Mouse (Mus musculus) layer of hippocampus, adult 2 months (tissue): ENCODE measurements around the gene Bpi. TPM values are rescaled to one million over a fixed set of nuclear protein-coding genes. Genes with fewer than 3 reads are reported as not detected.

ENCODE experiments used
- DNase-seq, 2 experiments: peaks; one replicate each; pipeline ENCODE4 v3.0.0; 2022; ENCODE audit warnings: low spot score in 2 of 2
- H3K27ac ChIP-seq: fragments of 200-600 bp; 2 replicates; pipeline ENCODE4 v1.8.1; 2022
- H3K4me3 ChIP-seq: fragments of 200-600 bp; 2 replicates; pipeline ENCODE4 v1.8.1; 2022; ENCODE audit warnings: mild to moderate bottlenecking
- CTCF ChIP-seq: fragments of 200-600 bp; conservative IDR thresholded peaks from 2 replicates; pipeline ENCODE4 v1.8.1; 2022; ENCODE audit warnings: antibody characterized with exemption, mild to moderate bottlenecking, moderate library complexity
- long read RNA-seq, 2 experiments: library from polyadenylated mRNA; stranded (forward); transcript quantifications; one replicate each; pipeline ENCODE4 v2.0.0; 2021; ENCODE audit warnings: borderline mapping rate in 2 of 2
- total RNA-seq, 2 experiments: library from RNA; stranded (reverse); gene quantifications; 2 replicates each; pipeline ENCODE4 v1.2.3; 2021

Bpi gene
- total RNA-seq, result not detected
- long read RNA-seq, experiment 1, result 0 reads
- long read RNA-seq, experiment 2, result 0 reads

- DNase-seq, result no peak
- TF ChIP-seq CTCF, result no peak
- no peak within 1 kb of the TSS for H3K27ac ChIP-seq
- no peak within 1 kb of the TSS for H3K4me3 ChIP-seq
Observed at GRCm38 (mm10) chr2:158258005-158258418, at the start of gene Bpi. Bpi (plus strand) TSS chr2:158258094.

GRCm38 (mm10) chr2:158209776-158210175 is 48.1 kb upstream of the Bpi start:
- no peak for DNase-seq
- Histone ChIP-seq H3K4me3 (no peak overlapping the region), H3K27ac (no peak overlapping the region)
- TF ChIP-seq CTCF, result no peak

- H3K27ac ChIP-seq, result no peak overlapping the region
- TF ChIP-seq CTCF, result peak; percentile 69
- peak in 1 of 2 experiments; percentile 59 for DNase-seq
- no peak overlapping the region for H3K4me3 ChIP-seq
Observed at GRCm38 (mm10) chr2:158210503-158210902, 47.4 kb upstream of the Bpi start.

- TF ChIP-seq CTCF, result no peak
- H3K4me3 ChIP-seq, result no peak overlapping the region
- no peak overlapping the region for H3K27ac ChIP-seq
- no peak for DNase-seq
Observed at GRCm38 (mm10) chr2:158210958-158211357, 46.9 kb upstream of the Bpi start.

GRCm38 (mm10) chr2:158211764-158212471 is 46.0 kb upstream of the Bpi start:
- H3K27ac ChIP-seq, result no peak overlapping the region
- no peak for DNase-seq
- no peak overlapping the region for H3K4me3 ChIP-seq
- TF ChIP-seq CTCF, result peak; percentile 58

GRCm38 (mm10) chr2:158215283-158216117 is 42.4 kb upstream of the Bpi start:
- DNase-seq, result no peak
- no peak overlapping the region for H3K4me3 ChIP-seq
- TF ChIP-seq CTCF, result no peak
- H3K27ac ChIP-seq, result no peak overlapping the region

GRCm38 (mm10) chr2:158216510-158216909 is 41.4 kb upstream of the Bpi start:
- Histone ChIP-seq H3K4me3 (no peak overlapping the region), H3K27ac (peak overlapping the region; percentile 28; the same call in 1 of the 2 replicates)
- no peak for TF ChIP-seq CTCF
- no peak for DNase-seq

- no peak overlapping the region for H3K27ac ChIP-seq
- H3K4me3 ChIP-seq, result no peak overlapping the region
- no peak for DNase-seq
- TF ChIP-seq CTCF, result no peak
Observed at GRCm38 (mm10) chr2:158219562-158219961, 38.3 kb upstream of the Bpi start.

GRCm38 (mm10) chr2:158221446-158222084 is 36.3 kb upstream of the Bpi start:
- Histone ChIP-seq H3K4me3 (no peak overlapping the region), H3K27ac (no peak overlapping the region)
- DNase-seq, result no peak
- TF ChIP-seq CTCF, result no peak

- Histone ChIP-seq H3K27ac (no peak overlapping the region), H3K4me3 (no peak overlapping the region)
- no peak for DNase-seq
- peak; percentile 23 for TF ChIP-seq CTCF
Observed at GRCm38 (mm10) chr2:158222664-158223063, 35.2 kb upstream of the Bpi start.

GRCm38 (mm10) chr2:158223497-158223896 is 34.4 kb upstream of the Bpi start:
- no peak for TF ChIP-seq CTCF
- no peak for DNase-seq
- Histone ChIP-seq H3K27ac (no peak overlapping the region), H3K4me3 (no peak overlapping the region)

- no peak for DNase-seq
- Histone ChIP-seq H3K27ac (no peak overlapping the region), H3K4me3 (no peak overlapping the region)
- TF ChIP-seq CTCF, result peak; percentile 54
Observed at GRCm38 (mm10) chr2:158225301-158225700, 32.6 kb upstream of the Bpi start.
